Mouse (Mus musculus) neural tube, embryonic 12.5 days (tissue): ENCODE results near the gene Ltbp1. TPM values are rescaled to one million over a fixed set of nuclear protein-coding genes. Genes with fewer than 3 reads are reported as not detected.

ENCODE experiments used
- ATAC-seq: fragments of 200-750 bp; cut with Nextera tagmentation; 2 replicates; pipeline ENCODE4 v1.8.0; 2017; ENCODE audit warnings: low read depth, mild to moderate bottlenecking, moderate TSS enrichment, moderate library complexity; ENCODE audit not compliant: low FRiP score
- H3K27ac ChIP-seq: fragments of 300-500 bp; sonication (generic); 2 replicates; pipeline ENCODE4 v1.5.1; 2016
- H3K27me3 ChIP-seq: fragments of 300-500 bp; sonication (generic); replicated peaks from 2 replicates; pipeline ENCODE4 v1.6.1; 2016; ENCODE audit warnings: mild to moderate bottlenecking
- H3K36me3 ChIP-seq: fragments of 300-500 bp; sonication (generic); 2 replicates; pipeline ENCODE4 v1.6.1; 2016; ENCODE audit warnings: mild to moderate bottlenecking
- H3K4me1 ChIP-seq: fragments of 300-500 bp; sonication (generic); 2 replicates; pipeline ENCODE4 v1.6.1; 2016
- H3K4me2 ChIP-seq: fragments of 300-500 bp; sonication (generic); replicated peaks from 2 replicates; pipeline ENCODE4 v1.6.1; 2016; ENCODE audit warnings: mild to moderate bottlenecking
- H3K4me3 ChIP-seq: fragments of 300-500 bp; sonication (generic); 2 replicates; pipeline ENCODE4 v1.5.1; 2016
- H3K9ac ChIP-seq: fragments of 300-500 bp; sonication (generic); 2 replicates; pipeline ENCODE4 v1.6.1; 2016; ENCODE audit warnings: mild to moderate bottlenecking
- H3K9me3 ChIP-seq: fragments of 300-500 bp; sonication (generic); 2 replicates; pipeline ENCODE4 v1.6.1; 2016; ENCODE audit warnings: mild to moderate bottlenecking
- WGBS: fragments of 180-500 bp; shearing (Covaris S2); methylation state at CpG from one replicate; pipeline ENCODE4 v1.1.7; 2016; 5-methylcytosine and 5-hydroxymethylcytosine counted together
- polyA plus RNA-seq: library from polyadenylated mRNA; unstranded; fragments of >200 nt; fragmentation: Nextera tagmentation; extraction: Ambion mirVana; gene quantifications from 2 replicates; pipeline ENCODE4 v1.2.1, GENCODE M21; 2016

Ltbp1 gene
- polyA plus RNA-seq, 1 experiment from 2014 or later = 7.2 TPM

GRCm38 (mm10) chr17:75255967-75256366, 250.6 kb downstream of the Ltbp1 start:
- H3K27ac ChIP-seq = no peak overlapping the region
- no peak overlapping the region for H3K4me3 ChIP-seq
- no peak overlapping the region for H3K9ac ChIP-seq
- no peak overlapping the region for H3K4me2 ChIP-seq
- no peaks in the 10 kb centered on the region for H3K27me3 ChIP-seq
- H3K9me3 ChIP-seq = no peaks in the 10 kb centered on the region
- H3K36me3 ChIP-seq = no peaks in the 10 kb centered on the region
- no peaks in the 10 kb centered on the region for H3K4me1 ChIP-seq
- 53% methylated on average over 1 of the region's 1 CpGs for WGBS
- no peak for ATAC-seq

GRCm38 (mm10) chr17:75258427-75258826, 253.1 kb downstream of the Ltbp1 start:
- Histone ChIP-seq H3K4me1 (no peaks in the 10 kb centered on the region), H3K4me2 (no peak overlapping the region), H3K36me3 (no peaks in the 10 kb centered on the region), H3K27me3 (no peaks in the 10 kb centered on the region), H3K9me3 (no peaks in the 10 kb centered on the region), H3K4me3 (no peak overlapping the region), H3K9ac (no peak overlapping the region), H3K27ac (no peak overlapping the region)
- ATAC-seq = no peak
- WGBS = 79% methylated on average over 2 of the region's 2 CpGs

DNA sequence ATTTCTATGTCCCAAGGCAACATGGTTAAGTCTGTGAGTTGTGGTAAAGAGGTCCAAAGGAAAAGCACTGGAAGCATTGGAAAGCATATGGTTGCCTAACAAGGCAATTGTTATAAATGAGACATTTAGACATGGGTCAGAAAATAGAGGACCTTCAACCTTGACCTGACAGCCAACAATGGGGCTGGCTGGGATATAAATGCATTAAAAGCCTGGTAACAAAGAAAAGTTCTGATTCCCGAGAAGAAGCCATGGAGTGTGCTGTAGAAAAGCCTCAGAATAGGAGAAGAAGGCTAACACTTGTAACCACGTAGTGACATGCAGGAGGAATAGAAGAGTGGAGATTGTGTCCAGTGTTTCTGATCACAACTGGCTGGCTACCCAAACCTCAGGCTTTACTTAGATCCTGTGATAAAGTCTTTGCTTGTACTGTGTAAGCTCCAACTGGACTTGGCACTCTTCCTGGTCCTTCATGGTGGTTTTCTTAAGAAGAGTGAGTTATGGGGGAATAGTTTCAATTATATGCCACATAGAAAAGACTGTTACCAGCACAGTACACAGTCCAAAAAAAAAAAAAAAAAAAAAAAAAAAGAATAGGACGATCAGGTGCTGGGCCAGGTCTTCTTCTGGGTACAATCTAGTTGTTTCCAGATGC, 258.1 kb downstream of the Ltbp1 start:
- 36% methylated on average over 3 of the region's 3 CpGs for WGBS
- H3K27ac ChIP-seq = no peak overlapping the region

GRCm38 (mm10) chr17:75268506-75268905, 263.1 kb downstream of the Ltbp1 start:
- 87% methylated on average over 4 of the region's 4 CpGs for WGBS
- Histone ChIP-seq H3K27me3 (no peaks in the 10 kb centered on the region), H3K4me2 (no peak overlapping the region), H3K4me3 (no peak overlapping the region), H3K27ac (no peak overlapping the region), H3K4me1 (no peaks in the 10 kb centered on the region), H3K9ac (no peak overlapping the region), H3K36me3 (no peaks in the 10 kb centered on the region), H3K9me3 (no peaks in the 10 kb centered on the region)
- no peak for ATAC-seq

More for the DNA sequence above, 258.1 kb downstream of the Ltbp1 start:
- no peak for ATAC-seq
- no peak overlapping the region for H3K4me2 ChIP-seq
- H3K36me3 ChIP-seq = no peaks in the 10 kb centered on the region
- no peak overlapping the region for H3K4me3 ChIP-seq
- H3K9me3 ChIP-seq = no peaks in the 10 kb centered on the region
- H3K4me1 ChIP-seq = no peaks in the 10 kb centered on the region
- H3K27me3 ChIP-seq = no peaks in the 10 kb centered on the region
- no peak overlapping the region for H3K9ac ChIP-seq

- Histone ChIP-seq H3K36me3 (no peaks in the 10 kb centered on the region), H3K4me3 (no peak overlapping the region), H3K27ac (no peak overlapping the region), H3K9me3 (no peaks in the 10 kb centered on the region), H3K4me1 (no peaks in the 10 kb centered on the region), H3K27me3 (no peaks in the 10 kb centered on the region), H3K4me2 (no peak overlapping the region), H3K9ac (no peak overlapping the region)
- 98% methylated on average over 3 of the region's 3 CpGs for WGBS
- no peak for ATAC-seq
These were observed 267.1 kb downstream of the Ltbp1 start for GRCm38 (mm10) chr17:75272446-75272845.

GRCm38 (mm10) chr17:75273272-75273671, 267.9 kb downstream of the Ltbp1 start:
- Histone ChIP-seq H3K27me3 (no peaks in the 10 kb centered on the region), H3K4me2 (no peak overlapping the region), H3K4me3 (no peak overlapping the region), H3K36me3 (no peaks in the 10 kb centered on the region), H3K4me1 (no peaks in the 10 kb centered on the region), H3K9ac (no peak overlapping the region), H3K27ac (no peak overlapping the region), H3K9me3 (no peaks in the 10 kb centered on the region)
- ATAC-seq = no peak
- 77% methylated on average over 1 of the region's 1 CpGs for WGBS

DNA sequence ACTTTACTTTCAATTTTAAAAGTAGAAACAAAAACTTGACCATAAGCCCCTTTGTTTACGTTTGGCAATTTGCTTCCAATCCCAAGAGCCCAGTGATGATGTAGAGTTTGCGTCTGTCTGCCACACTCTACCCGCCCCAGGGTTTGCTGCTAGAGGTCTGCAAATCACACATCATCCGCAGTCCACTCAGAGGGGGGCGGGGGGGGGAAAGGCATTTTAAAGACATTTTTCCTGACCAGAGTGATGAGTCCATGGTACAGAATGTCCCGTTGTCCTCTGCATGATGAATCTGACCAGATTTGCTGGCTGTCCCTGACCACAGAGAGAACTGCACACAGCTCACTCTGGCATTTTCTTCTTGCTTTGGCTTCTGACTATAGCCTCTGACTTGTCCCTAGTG, 269.9 kb downstream of the Ltbp1 start:
- Histone ChIP-seq H3K36me3 (no peaks in the 10 kb centered on the region), H3K9ac (no peak overlapping the region), H3K27me3 (no peaks in the 10 kb centered on the region), H3K4me2 (no peak overlapping the region), H3K4me3 (no peak overlapping the region), H3K9me3 (no peaks in the 10 kb centered on the region), H3K27ac (no peak overlapping the region), H3K4me1 (no peaks in the 10 kb centered on the region)
- ATAC-seq = no peak
- 76% methylated on average over 6 of the region's 6 CpGs for WGBS

DNA sequence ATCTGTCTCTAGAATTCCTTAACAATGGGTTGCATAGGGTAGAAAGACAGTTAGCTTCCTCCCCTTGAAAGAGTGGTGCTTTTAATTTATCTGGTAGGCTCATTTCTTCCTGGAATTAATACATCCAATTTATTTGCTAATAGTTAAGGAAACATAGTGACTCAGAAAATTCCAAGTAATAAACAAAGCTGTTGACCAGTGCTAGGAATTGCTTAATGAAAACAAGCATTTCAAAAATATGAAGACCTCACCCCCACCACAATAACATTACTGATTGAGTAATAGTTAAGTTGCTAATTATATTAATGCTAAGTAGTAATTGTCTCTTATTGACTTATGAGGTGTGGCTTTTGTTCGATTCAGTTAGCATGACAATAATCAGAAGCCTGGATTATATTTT, 272.7 kb downstream of the Ltbp1 start:
- H3K4me2 ChIP-seq = no peak overlapping the region

GRCm38 (mm10) chr17:75278561-75278960, 273.2 kb downstream of the Ltbp1 start:
- Histone ChIP-seq H3K4me2 (no peak overlapping the region), H3K36me3 (no peaks in the 10 kb centered on the region), H3K27ac (no peak overlapping the region), H3K4me1 (no peaks in the 10 kb centered on the region), H3K9ac (no peak overlapping the region), H3K4me3 (no peak overlapping the region), H3K27me3 (no peaks in the 10 kb centered on the region), H3K9me3 (no peaks in the 10 kb centered on the region)
- WGBS = 90% methylated on average over 6 of the region's 6 CpGs
- ATAC-seq = no peak

More for the DNA sequence above, 272.7 kb downstream of the Ltbp1 start:
- H3K9ac ChIP-seq = no peak overlapping the region
- H3K36me3 ChIP-seq = no peaks in the 10 kb centered on the region
- H3K27me3 ChIP-seq = no peaks in the 10 kb centered on the region
- H3K4me1 ChIP-seq = no peaks in the 10 kb centered on the region
- H3K4me3 ChIP-seq = no peak overlapping the region
- no peak for ATAC-seq
- no peak overlapping the region for H3K27ac ChIP-seq
- WGBS = 86% methylated on average over 1 of the region's 1 CpGs
- no peaks in the 10 kb centered on the region for H3K9me3 ChIP-seq

- Histone ChIP-seq H3K9me3 (no peaks in the 10 kb centered on the region), H3K4me3 (no peak overlapping the region), H3K27ac (no peak overlapping the region), H3K9ac (no peak overlapping the region), H3K4me1 (no peaks in the 10 kb centered on the region), H3K27me3 (no peaks in the 10 kb centered on the region), H3K36me3 (no peaks in the 10 kb centered on the region), H3K4me2 (no peak overlapping the region)
- 79% methylated on average over 5 of the region's 5 CpGs for WGBS
- ATAC-seq = no peak
These were observed 276.0 kb downstream of the Ltbp1 start for GRCm38 (mm10) chr17:75281345-75281744.

DNA sequence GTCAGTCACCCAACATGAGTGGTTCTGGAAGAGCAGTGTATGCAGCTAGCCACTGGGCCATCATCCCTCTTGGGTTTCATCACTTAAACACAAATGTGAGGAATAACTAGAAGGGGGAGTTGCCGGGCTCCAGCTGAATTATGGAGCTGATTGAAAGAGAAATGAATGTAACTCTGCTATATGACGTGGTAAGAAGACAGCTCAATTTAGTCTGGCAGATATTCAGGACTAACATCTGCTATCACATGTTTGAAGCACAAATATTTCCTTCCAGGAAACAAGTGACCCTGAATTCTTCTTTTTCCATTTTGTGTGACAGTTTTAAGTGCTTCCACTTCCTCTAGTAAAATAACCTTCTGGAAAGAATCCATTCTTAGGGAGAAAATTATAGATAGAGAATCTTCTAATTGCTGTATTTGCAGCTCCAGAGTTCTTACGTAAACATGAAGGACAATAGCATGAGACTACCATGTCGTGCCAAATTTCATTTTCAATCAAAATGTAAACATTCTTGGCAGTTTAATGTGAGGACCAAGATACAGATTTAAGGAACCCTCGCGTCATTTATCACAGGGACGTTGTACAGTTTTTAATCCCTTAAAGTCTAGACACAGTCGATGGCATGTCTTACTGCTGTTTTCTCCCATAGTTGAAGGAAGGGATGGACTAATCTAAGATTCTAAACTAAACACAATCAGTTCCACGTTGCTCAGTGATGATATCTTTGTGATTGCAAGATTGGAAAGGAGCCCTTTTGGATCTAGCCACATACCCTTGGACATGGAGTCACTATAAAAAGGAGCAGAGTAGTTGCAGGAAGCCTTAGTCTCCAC, 279.7 kb downstream of the Ltbp1 start:
- Histone ChIP-seq H3K27me3 (no peaks in the 10 kb centered on the region), H3K9ac (no peak overlapping the region), H3K4me3 (no peak overlapping the region), H3K4me2 (no peak overlapping the region), H3K4me1 (no peaks in the 10 kb centered on the region), H3K36me3 (no peaks in the 10 kb centered on the region), H3K27ac (no peak overlapping the region), H3K9me3 (no peaks in the 10 kb centered on the region)
- ATAC-seq = no peak
- 85% methylated on average over 9 of the region's 9 CpGs for WGBS

DNA sequence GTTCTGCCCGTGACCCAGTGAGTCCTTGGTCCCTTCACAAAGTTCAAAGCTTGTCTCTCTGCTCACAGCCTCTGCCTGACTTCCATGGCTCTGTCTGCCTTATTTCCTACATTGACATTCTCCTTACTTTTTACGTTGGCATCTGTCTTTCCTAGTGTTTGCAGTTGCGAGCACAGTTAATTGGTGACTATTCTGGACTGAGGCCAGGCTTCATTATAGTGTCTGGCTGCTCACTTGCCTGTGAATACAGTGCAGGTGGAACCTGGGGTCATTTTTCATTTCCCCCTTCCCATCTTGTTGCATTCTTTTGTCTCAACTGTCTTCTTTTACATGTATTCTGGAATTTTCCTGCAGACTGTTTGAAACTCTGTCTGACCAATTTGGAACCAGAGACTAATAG, 287.6 kb downstream of the Ltbp1 start:
- no peak for ATAC-seq
- 84% methylated on average over 3 of the region's 3 CpGs for WGBS
- Histone ChIP-seq H3K4me3 (no peak overlapping the region), H3K27ac (no peak overlapping the region), H3K4me1 (no peaks in the 10 kb centered on the region), H3K4me2 (no peak overlapping the region), H3K36me3 (no peaks in the 10 kb centered on the region), H3K9ac (no peak overlapping the region), H3K27me3 (no peaks in the 10 kb centered on the region), H3K9me3 (no peaks in the 10 kb centered on the region)

DNA sequence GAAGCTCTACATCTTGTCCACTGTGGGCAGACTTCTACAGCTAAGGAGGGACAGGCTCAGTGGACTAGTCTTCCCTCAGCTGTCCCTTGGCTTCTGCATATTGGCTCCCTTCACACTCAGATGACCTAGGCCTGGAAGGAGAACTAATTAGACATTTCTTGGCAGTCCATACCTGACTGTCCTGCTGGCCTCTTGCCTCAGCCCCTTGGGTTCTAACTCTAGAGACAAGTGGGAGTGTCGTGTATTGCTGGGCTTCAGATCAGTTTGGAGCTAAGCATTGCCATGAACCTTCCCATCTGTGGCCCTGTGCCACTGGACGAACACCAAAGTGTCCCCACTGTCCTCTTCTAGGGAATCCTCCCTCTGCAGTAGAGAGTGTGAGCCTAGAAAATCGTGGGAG, 288.4 kb downstream of the Ltbp1 start:
- H3K4me3 ChIP-seq = no peak overlapping the region
- H3K27me3 ChIP-seq = no peaks in the 10 kb centered on the region
- no peaks in the 10 kb centered on the region for H3K9me3 ChIP-seq
- WGBS = 85% methylated on average over 3 of the region's 3 CpGs
- H3K9ac ChIP-seq = no peak overlapping the region
- H3K4me1 ChIP-seq = no peaks in the 10 kb centered on the region
- no peak overlapping the region for H3K4me2 ChIP-seq
- H3K27ac ChIP-seq = no peak overlapping the region
- no peaks in the 10 kb centered on the region for H3K36me3 ChIP-seq
- no peak for ATAC-seq
